ENCODE assay signal across 10 mouse cellular contexts in the genomic region with DNA sequence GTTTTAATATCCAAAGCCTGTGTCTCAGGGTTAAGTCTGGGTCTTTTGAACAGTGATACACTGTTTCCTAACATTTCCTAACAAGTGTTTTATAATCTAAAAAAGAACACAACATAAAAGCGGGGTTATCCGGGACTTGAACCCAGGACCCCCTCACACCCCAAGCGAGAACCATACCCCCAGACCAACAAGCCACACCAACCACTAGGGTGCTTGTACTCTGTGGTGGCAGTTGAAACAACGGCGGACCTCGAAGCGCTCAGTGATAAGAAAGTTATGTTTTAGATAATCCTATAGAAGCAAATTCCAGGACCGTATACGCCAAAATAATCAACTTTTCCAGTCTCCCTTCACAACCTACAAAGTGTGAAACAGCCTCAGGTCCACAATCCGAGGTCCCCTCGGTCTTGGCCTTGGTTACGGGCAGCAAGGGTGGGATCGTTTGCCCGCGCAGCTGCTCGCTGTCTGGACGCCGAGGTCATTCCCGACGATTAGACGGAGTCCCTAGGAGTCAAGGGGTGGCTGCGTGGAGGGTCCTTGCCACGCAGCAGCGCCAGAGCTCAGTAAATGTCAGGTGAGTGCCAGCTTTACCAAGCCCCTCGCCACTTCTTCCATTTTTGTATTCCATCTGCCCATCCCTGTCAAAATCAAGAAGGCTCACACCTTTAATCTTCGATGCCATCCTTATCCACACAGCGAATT. TPM values are rescaled to one million over a fixed set of nuclear protein-coding genes. Genes with fewer than 3 reads are reported as not detected.
DNase-seq lines count a peak whose midpoint lies in the region; ATAC-seq and TF ChIP-seq lines count a peak whose summit lies in the region.
"Had no signal": no experiment of that assay in that cellular context is flagged by ENCODE, and none has a peak within 500 bp of the region (broad histone marks: within the 10 kb centered on the region; RNA-seq: fewer than 3 reads in every experiment).

No protein-coding gene starts in this region.

- no peaks in the 10 kb centered on the region for H3K36me3 ChIP-seq in embryonic facial prominence, embryonic 12.5 days
- no peaks in the 10 kb centered on the region for H3K36me3 ChIP-seq in limb, embryonic 12.5 days

- peaks cover 63% of the 10 kb centered on the region for H3K27me3 ChIP-seq in embryonic facial prominence, embryonic 12.5 days
- H3K27me3 ChIP-seq in limb, embryonic 12.5 days: peaks cover 64% of the 10 kb centered on the region

- TF ChIP-seq CTCF in left cerebral cortex, adult 2 months (IDR thresholded peaks at IDR 0.05): no peak
- TF ChIP-seq CTCF in olfactory bulb, adult 2 months (IDR thresholded peaks at IDR 0.05; ENCODE audit: insufficient read depth, low read depth, low read length): no peak

- H3K4me1 ChIP-seq in embryonic facial prominence, embryonic 12.5 days: peaks cover 7% of the 10 kb centered on the region; the same call in 1 of the 2 replicates
- peaks cover 18% of the 10 kb centered on the region for H3K4me1 ChIP-seq in limb, embryonic 12.5 days (replicated peaks)
- H3K4me1 ChIP-seq in olfactory bulb, adult 2 months (ENCODE audit: control insufficient read depth, insufficient read depth, low read length): peaks cover 12% of the 10 kb centered on the region

- peak overlapping the region; percentile 50 for H3K4me2 ChIP-seq in embryonic facial prominence, embryonic 12.5 days (replicated peaks)
- H3K4me2 ChIP-seq in limb, embryonic 12.5 days: peak overlapping the region; percentile 53

- ATAC-seq in embryonic facial prominence, embryonic 12.5 days (ENCODE audit: insufficient number of reproducible peaks, insufficient read depth, low FRiP score, low TSS enrichment): no peak
- ATAC-seq in limb, embryonic 12.5 days (ENCODE audit: insufficient number of reproducible peaks, insufficient read depth, low FRiP score, low TSS enrichment, low read depth): no peak

- no peaks in the 10 kb centered on the region for H3K9me3 ChIP-seq in embryonic facial prominence, embryonic 12.5 days
- H3K9me3 ChIP-seq in limb, embryonic 12.5 days: no peaks in the 10 kb centered on the region

- no peak overlapping the region for H3K9ac ChIP-seq in embryonic facial prominence, embryonic 12.5 days
- peak overlapping the region; percentile 40; the same call in 1 of the 2 replicates for H3K9ac ChIP-seq in limb, embryonic 12.5 days (replicated peaks)

- DNase-seq in left cerebral cortex, adult 2 months (ENCODE audit: extremely low spot score in 1 of 2, low spot score in 2 of 2): no peak
- no peak for DNase-seq in left cerebral cortex, adult 18-20 months (ENCODE audit: low spot score in 2 of 2)
- no peak for DNase-seq in cerebellum, adult 11 months
- DNase-seq in urinary bladder, postnatal 36 days (ENCODE audit: low spot score in 2 of 2): no peak
- DNase-seq in ovary, postnatal 10 days (ENCODE audit: low spot score): no peak
- DNase-seq: thymus, adult 18-20 months had no signal

- H3K27ac ChIP-seq in left cerebral cortex, adult 2 months: no peak overlapping the region
- no peak overlapping the region for H3K27ac ChIP-seq in embryonic facial prominence, embryonic 12.5 days
- no peak overlapping the region for H3K27ac ChIP-seq in limb, embryonic 12.5 days
- no peak overlapping the region for H3K27ac ChIP-seq in olfactory bulb, adult 2 months (ENCODE audit: insufficient read depth, low read depth, low read length)

- TF ChIP-seq POLR2A in olfactory bulb, adult 2 months (IDR thresholded peaks at IDR 0.05; ENCODE audit: insufficient read depth, low read depth, low read length): no peak

- H3K4me3 ChIP-seq in left cerebral cortex, adult 2 months: peak overlapping the region; percentile 38
- H3K4me3 ChIP-seq in embryonic facial prominence, embryonic 12.5 days: peak overlapping the region; percentile 30
- peak overlapping the region; percentile 33 for H3K4me3 ChIP-seq in limb, embryonic 12.5 days (replicated peaks)
- peak overlapping the region; percentile 7; the same call in 1 of the 2 replicates for H3K4me3 ChIP-seq in olfactory bulb, adult 2 months (ENCODE audit: insufficient read depth, low read depth, low read length)

- WGBS in embryonic facial prominence, embryonic 12.5 days: 4% methylated on average over 27 of the region's 27 CpGs
- WGBS in limb, embryonic 12.5 days: 7% methylated on average over 27 of the region's 27 CpGs
- WGBS in olfactory bulb, adult 2 months: 7% methylated on average over 27 of the region's 27 CpGs

- intact Hi-C loops in left cerebral cortex, adult 2 months (cut with DNase I): no loop called here

RNA-seq across cellular contexts. Expression of a gene that starts 26.3 kb away (rescaled TPM):
- 1 to 10 TPM; 6.8 TPM for total RNA-seq in left cerebral cortex, adult 2 months (2021)
- total RNA-seq in left cerebral cortex, adult 18-20 months (2021): 1 to 10 TPM; 6.8 to 7.1 TPM
- polyA plus RNA-seq in embryonic facial prominence, embryonic 12.5 days (2016; fragmentation: Nextera tagmentation; extraction: Ambion mirVana): 24.3 and 26.8 TPM in 2 replicates
- polyA plus RNA-seq in limb, embryonic 12.5 days (2016; fragmentation: Nextera tagmentation; extraction: Ambion mirVana): 24.7 and 26.6 TPM in 2 replicates
- polyA plus RNA-seq in olfactory bulb, adult 2 months (2012; ENCODE audit: insufficient read depth, insufficient read length, low replicate concordance, missing spikeins): not detected in 2 replicates

RNA-seq across cellular contexts. Expression of a gene that starts 58.2 kb away (rescaled TPM):
- not detected for total RNA-seq in left cerebral cortex, adult 2 months (2021)
- total RNA-seq in left cerebral cortex, adult 18-20 months (2021): not detected
- not detected in 2 replicates for polyA plus RNA-seq in embryonic facial prominence, embryonic 12.5 days (2016; fragmentation: Nextera tagmentation; extraction: Ambion mirVana)
- not detected in 2 replicates for polyA plus RNA-seq in limb, embryonic 12.5 days (2016; fragmentation: Nextera tagmentation; extraction: Ambion mirVana)
- polyA plus RNA-seq in olfactory bulb, adult 2 months (2012; ENCODE audit: insufficient read depth, insufficient read length, low replicate concordance, missing spikeins): not detected in 2 replicates
- polyA plus RNA-seq: large intestine, adult 2 months had no signal

Comparison
In these comparisons a context has a peak if more than half of its experiments do, and no peak if none do; other contexts are left out.
1. RNA of a gene that starts 26.3 kb away (polyA plus RNA-seq): 24.7 to 26.6 TPM in limb, embryonic 12.5 days and 24.3 to 26.8 TPM in embryonic facial prominence, embryonic 12.5 days; not detected in olfactory bulb, adult 2 months; every median in the first group is over 10 times any median in the second.
2. Peak in every context shown above with its lines, with median percentiles within 50 percentile points of each other: H3K4me3 ChIP-seq.